Mouse (Mus musculus) heart, postnatal 0 days (tissue): ENCODE data around the gene Slc13a3.

Experiments
- CTCF ChIP-seq: IDR thresholded peaks from 2 replicates; pipeline ENCODE4 v1.5.1; 2016; ENCODE audit warnings: antibody characterized with exemption, control low read depth, low read depth
- EP300 ChIP-seq: IDR thresholded peaks from 2 replicates; pipeline ENCODE4 v1.6.1; 2016; ENCODE audit warnings: antibody characterized with exemption, low read depth

DNA sequence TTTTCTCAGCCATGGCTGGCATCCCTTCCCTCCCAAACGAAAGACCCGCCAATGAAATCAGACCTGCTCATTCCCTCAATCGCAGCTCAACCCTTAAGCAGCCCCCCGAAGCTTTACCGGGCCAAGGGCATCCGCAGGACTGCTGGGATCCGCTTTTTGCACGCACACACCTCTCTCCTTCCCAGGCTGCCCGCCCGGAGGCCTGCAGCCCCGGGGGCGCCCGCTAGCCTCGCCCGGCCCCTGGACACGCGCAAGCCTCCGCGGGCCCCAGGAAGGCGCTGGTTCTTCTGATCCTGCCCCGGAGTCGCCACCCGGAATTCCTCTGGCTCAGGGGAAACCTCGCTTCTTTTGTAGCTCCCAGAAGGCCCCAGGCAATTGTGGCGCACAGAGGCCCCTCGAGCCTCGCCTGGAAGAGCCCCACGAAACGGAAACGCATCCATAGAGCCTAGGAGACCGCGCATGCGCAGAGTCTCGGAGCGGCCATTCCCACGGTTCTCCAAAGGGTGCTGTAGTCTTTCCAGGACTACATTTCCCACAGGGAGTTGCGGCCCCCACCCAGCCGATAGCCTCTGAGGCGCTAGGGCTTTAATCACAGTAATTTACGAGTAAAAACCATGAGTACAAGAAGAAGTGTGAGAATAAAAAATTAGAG lies 85.1 kb downstream of the Slc13a3 start, which contains the start of gene Zfp334:
- TF ChIP-seq EP300 (no peak), CTCF (no peak)
